Mouse (Mus musculus): ENCODE measurements around the gene Shroom1.

Shroom1 gene

GRCm38 (mm10) chr11:53481088-53481730, 24.2 kb downstream of the Shroom1 start:
- no peak for DNase-seq

DNA sequence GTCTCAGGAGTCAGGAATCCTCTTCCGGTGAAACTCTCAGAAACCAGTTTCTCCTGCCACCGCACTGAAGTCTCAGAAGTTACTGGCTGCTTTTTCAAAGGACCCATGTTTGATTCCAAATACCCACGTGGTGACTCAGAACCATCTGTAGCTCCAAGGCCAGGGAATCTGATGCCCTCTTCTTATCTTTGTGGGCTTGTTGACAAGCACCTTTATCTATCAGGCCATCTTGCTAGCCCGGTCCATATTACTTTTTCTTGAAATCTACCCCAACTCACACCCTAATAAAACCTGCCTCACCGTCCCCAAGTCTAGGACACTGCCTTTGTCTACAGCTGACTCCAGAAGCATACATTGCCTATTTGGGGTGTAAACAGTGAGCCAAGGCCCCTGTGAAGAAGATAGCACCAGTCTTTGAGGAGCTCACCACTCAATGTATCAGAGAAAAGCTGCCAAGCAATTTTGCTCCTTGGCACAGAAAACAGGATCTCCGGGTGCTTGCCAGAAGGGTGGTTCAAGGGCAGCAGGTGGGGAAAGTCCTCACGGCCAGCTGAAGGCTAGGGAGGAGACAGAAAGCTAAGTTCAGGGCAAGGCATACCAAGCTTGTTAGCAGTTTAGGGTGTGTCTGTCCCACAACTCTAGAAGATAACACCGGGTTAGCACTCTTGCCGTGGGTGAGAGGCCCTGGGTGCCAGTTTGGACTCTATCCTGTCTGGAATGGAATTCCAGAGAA, 26.3 kb downstream of the Shroom1 start:
- DNase-seq, result peak; percentile 82

DNA sequence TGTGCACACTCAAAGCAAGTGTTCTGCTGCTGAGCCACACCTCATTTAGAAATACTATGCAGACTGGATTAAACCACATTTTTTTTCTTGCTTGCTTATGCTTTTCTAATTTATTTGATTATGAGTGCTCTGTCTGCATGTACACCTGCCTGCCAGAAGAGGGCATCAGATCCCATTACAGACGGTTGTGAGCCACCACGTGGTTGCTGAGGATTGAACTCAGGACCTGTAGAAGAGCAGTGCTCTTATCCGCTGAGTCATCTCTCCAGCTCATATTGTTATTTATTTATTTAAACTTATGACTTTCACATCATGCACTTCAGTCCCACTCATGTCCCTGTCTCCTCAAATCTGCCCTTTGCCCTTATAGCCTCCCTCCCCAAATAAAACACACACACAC, 28.7 kb downstream of the Shroom1 start:
- DNase-seq, result peak; percentile 73

- DNase-seq, result peak; percentile 57
Measured at GRCm38 (mm10) chr11:53486351-53486750, 29.3 kb downstream of the Shroom1 start.

DNA sequence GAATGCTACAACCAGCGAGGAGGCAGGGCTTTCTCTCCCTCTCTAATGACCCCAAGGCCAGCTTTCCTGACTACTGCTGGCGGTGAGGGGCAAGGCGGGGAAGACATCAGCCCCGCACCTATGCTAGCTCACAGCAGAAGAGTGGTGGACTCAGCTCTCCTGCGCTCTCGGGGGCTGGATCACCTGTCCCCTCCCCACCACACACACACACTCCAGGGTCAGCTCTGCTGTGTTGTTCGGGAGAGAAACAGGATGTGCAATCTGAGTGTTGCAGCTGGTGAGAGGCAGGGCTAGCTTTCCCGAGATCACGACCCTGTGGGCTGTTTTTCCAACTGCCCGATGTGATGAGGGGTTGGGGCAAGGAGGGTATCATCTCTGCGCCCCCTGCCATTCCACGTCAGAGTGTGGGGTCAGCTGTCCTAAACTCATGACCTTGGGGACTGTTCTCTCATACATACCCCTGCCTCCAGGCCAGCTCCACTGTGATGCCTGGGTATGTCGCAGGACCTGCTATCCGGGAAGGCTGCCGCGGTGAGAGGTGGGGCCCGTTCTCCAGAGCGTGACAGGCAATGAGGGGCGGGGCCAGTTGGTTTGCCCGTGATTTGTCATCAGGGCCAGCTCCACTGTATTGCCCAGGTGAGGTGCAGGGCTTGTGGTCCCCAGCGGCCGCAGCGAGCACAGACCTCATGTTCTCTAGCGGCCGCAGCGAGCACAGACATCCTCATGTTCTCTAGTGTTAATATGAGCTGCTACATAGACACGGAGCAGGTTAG, 30.0 kb downstream of the Shroom1 start:
- peak; percentile 89 for DNase-seq

- no peak for DNase-seq
Measured at GRCm38 (mm10) chr11:53489007-53489406, 32.0 kb downstream of the Shroom1 start.

DNA sequence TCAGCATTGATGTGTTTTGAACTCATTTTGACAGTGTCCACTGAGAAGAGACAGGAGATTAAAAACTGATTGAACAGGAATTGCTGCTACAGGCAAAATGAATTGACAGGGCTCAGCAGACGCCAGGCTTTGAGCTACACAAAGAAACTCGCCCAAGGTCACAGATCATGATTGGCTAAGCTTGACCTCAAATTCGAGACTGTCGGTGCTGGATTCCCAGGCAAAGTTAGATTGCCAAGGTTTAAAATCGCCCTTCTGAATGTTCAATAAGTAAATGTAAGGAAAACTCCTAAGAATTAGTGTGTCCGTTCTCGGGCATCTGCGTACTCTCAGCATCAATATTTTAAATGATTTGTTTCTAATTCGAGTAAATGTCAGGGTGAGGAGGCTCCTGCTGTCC, 32.4 kb downstream of the Shroom1 start:
- no peak for DNase-seq

DNA sequence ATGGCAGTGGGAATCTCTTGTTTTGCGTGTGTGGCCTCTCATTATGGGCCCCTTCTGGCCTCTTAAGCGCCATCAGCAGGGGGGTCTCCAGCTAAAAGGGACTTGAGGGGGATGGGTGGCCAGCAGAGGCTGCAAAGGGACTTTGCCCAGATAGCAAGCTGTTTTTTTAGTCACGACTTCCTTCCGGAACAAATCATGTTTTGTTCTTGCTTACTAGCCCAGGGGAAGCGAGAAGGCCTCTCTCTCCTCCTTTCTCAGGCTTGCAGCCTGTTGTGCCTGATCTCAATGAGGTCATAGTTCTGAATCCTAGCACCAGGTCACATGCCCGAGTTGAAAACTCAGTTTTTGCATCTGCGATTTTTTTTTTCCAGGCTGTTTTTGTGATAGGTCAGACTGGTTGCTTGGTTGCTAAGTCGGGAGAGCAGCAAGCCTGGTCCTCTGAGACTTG, 35.0 kb downstream of the Shroom1 start:
- no peak for DNase-seq

DNA sequence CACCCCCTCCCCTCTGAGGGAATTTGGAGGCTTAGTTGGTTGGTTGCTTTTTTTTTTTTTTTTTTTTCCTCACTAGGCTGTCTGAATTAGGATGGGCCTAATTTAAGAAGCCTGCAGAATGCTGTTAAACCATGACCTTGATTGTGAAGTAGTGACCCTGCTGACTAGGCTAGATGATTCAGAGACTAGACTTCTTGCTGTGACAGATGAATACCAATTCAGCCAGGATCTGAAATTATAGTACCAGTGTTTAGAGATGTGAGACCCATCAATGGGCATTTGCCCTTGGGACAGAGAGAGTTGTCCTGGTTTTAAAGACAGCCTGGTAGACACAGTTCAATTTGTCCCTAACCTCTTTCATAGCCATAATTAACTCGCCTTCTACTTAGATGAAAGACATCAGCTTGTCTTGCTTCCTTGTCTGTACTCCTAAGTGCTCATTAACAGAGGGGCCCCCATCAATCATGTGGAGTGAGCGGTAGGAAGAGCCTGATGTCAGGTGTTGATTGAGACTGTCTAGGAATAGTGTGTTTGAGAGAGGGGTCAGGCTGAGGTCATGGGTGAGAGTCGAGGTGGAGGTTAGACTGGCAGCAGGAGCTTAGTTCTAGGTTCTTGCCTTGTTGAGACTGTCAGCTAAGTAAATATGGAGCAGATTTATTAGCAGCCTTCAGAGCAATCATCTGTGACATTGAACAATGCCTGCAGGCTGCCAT, 36.4 kb downstream of the Shroom1 start:
- no peak for DNase-seq

DNA sequence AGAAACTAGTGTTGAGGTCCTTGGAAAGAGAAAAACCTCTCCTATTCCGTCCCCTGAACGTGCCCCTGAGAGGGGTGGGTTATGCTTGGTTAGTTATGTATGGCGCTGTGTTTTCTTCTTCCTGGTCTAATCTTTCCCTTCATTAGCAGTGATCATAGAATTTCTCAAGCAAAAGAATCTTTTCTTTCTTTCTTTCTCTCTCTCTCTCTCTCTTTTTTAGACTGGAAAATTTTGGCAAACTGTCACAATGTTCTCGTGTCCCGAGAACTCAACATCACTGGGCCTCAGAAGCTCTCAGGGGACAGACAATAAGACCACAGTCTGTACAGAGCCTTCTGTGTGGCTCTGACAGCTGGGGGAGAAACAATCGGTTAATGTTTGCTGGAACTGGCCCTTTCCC, 38.4 kb downstream of the Shroom1 start:
- DNase-seq, result no peak

- no peak for DNase-seq
Measured at GRCm38 (mm10) chr11:53496946-53497345, 39.9 kb downstream of the Shroom1 start.

- no peak for DNase-seq
Measured at GRCm38 (mm10) chr11:53500569-53500968, 43.6 kb downstream of the Shroom1 start.

- DNase-seq, result no peak
Measured at GRCm38 (mm10) chr11:53502039-53502765, 45.2 kb downstream of the Shroom1 start.

- no peak for DNase-seq
Measured at GRCm38 (mm10) chr11:53503738-53504137, 46.7 kb downstream of the Shroom1 start.

DNA sequence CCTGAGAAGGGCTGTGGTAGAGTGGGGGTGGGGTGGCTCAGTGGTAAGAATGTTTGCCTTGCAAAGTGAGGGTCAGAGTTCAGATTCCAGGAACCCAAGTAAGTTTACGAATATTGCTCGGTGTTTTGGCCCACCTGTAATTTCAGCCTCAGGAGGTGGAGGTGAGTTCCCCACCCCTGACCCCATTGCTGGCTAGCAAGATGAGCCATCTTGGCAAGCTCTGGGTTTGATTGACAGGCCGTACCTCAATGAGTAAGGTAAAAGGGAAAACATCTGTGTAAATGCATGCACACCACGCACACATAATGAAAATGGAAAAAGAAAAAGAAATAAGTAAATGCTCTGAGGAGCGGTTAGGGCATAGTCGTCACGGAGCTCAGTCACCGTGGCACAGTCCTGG, 47.4 kb downstream of the Shroom1 start:
- DNase-seq, result no peak

- peak; percentile 99 for DNase-seq
Measured at GRCm38 (mm10) chr11:53505026-53505663, 48.1 kb downstream of the Shroom1 start.

GRCm38 (mm10) chr11:53507098-53507805, 50.2 kb downstream of the Shroom1 start:
- no peak for DNase-seq

GRCm38 (mm10) chr11:53508152-53508551, 51.1 kb downstream of the Shroom1 start:
- no peak for DNase-seq

DNA sequence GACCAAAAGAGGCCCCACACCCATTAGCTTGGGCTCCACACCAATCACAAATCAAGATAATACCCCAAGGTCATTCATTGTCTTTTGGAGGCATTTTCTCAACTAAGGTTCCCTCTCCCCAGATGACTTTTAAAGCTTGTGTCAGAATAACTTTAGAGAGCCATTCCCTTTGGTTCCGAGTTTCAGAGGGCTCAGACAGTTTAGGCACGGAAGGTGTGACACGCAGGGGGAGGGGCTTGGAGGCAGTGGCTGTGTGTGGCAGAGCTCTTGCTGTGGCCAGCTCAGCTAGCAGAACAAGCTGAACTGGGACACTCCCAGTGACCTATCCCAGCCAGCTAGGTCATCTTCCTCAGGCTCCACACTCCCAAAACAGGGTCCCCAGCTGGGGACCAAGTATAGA, 51.6 kb downstream of the Shroom1 start:
- no peak for DNase-seq

DNA sequence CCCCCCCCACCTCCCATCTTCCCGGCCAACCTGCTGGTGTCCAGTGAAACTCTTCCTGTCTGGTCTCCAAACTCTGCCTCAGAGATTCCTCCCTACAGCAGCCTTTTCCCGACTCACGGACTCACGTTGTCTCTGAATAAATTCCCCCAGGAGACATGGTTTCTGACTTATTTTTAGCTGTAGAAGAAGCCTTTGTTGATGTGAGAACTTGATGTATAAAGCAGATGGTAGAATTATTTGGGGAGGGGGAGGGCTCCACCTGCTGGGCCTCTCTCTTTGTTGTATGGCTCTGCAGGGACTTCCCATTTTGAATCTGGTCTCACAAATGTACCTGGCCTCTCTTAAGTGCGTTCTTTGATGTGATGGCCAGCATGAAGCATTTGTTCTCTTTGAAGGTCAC, 53.3 kb downstream of the Shroom1 start:
- DNase-seq, result no peak

All from cerebellum, adult 9-10 months (tissue).